Mouse (Mus musculus) induced T-regulatory cell, adult 2 months (primary cell): ENCODE data around the gene Gm15140.
"Not testable (repeated sequence)": the region's sequence is repeated elsewhere in the genome, so short reads cannot be mapped to it uniquely, and the experiment has no call there.

Source experiments
- DNase-seq: peaks from one replicate; pipeline ENCODE4 v3.0.0-alpha.2; 2012; ENCODE audit warnings: low read depth

The Gm15140 gene

GRCm38 (mm10) chrX:154120585-154120984 is at the start of gene Gm15140:
Gm15140 (minus strand) TSS chrX:154120685.
- DNase-seq: not testable (repeated sequence)
